Mouse (Mus musculus): ENCODE measurements around the gene Ppara.
"Not testable (repeated sequence)": the region's sequence is repeated elsewhere in the genome, so short reads cannot be mapped to it uniquely, and the experiment has no call there.

The Ppara gene

DNA sequence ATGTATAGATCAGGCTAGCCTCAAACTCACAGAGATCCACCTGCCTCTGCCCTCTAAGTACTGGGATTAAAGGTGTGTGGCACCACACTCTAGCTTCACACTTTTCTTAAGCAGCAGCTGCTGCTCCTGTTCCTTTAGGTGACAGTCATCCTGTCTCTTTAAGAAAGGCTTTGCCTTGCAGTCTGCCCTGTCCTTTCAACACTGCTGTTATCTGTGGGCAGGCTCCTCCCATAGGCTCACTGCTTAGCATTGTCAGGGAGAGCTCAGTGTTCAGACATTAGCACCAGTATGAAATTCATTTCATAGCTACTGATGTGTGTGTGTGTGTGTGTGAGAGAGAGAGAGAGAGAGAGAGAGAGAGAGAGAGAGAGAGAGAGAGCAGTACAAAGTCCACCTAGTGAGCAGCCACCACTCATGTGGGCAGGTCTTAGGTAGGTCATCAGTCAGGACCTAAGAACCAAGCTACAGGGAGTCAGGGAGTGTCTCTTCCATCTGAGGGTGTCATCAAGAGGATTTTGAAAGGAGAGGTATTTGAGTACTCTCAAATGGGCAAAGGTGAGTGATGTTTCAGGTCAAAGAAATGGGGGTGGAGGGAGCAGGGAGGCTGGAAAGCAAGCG, 19.4 kb downstream of the Ppara start:
- in situ Hi-C loops (cut with MboI, MseI), result no loop called here

DNA sequence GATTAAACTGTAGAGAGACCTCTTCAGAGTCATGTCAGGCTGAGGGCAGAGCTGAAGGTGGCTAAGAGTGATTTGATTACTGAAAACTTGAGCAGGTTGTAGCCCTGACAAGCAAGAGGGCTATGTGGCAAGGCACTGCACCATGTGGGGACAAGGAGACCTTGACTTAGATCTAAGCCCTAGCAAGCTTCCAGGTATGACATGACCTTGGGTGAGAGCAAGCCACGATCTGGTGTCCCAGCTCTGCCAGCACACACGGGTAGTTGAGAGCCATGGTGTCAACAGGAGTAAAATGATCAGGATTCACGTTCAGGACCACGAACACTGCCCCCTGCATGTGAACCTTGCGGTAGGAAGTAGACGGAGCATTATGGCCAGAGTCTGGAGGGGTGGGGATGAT, 20.4 kb downstream of the Ppara start:
- in situ Hi-C loops (cut with MboI, MseI), result no loop called here

DNA sequence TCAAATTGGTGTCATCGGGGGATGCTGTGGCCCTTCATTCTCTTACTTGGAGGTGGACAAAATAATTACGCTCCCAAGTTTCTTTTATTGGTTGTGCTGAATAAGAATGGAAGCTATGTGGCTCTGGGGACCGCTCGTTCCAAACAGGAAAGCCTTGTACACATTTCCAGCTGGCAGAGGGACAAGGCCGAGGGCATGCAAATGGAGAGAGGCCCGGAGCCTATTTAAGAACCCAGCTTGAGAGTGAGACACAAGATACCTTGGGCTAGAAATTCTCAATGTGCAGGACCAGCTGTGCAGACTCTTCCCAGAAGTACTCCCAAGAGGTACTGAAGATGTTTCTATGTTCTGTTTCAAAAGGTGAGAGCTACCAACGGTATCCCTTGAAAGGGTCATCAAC, 21.8 kb downstream of the Ppara start:
- in situ Hi-C loops (cut with MboI, MseI), result no loop called here

DNA sequence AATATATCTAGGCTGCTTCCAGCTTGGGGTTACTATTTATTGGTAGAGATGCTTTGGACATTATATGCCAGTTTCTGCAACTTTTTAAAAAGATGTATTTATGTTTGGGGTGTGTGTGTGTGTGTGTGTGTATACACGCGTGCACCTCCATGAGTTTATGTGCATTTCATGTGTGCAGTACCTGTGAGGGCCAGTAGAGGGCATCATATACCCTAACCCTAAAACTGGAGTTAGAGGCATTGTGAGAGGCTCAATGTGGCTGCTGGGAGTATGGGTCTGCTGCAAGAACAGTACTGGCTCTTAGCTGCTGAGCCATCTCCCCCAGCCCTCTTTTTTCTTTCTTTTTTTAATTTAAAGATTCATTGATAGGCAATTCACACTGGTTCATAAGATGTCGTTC, 23.0 kb downstream of the Ppara start:
- in situ Hi-C loops (cut with MboI, MseI), result no loop called here

DNA sequence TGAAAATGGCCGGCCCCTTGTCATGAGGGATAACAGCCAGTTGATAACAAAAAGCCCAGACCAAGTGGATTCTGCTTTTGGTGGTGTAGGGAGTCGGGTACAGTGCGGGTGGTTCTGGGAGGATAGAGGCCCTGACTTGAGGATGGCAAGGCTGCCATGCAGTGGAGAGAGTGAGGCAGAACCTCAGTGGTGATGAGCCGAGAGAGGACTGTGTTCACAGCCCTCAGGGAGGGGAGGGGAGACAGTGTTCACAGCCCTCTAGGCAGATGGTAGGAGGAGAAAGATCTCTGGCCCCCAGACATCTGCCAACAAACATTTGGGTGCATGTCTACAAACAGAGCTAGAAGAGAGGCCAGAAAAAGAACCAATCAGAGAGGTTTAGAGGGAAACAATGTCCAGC, 28.0 kb downstream of the Ppara start:
- in situ Hi-C loops (cut with MboI, MseI), result no loop called here

DNA sequence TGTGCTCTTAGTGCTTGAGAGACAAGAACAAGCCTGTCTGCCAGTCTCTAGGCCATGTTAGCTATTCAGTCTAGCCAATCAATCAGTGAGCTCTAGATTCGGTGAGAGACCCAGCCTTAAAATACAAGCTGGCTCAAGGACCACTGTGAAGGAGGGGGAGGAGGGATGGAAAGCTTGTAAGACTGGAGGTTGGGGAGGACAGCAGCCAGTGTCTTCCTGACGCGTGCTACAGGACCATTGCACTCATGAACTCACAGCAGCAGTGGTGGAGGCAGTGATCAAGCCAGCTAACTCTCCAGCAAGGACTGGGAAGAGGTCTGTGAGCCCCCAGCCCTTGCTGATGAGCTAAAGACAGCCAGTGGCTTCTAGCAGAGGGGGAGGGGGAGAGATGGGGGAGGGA, 30.2 kb downstream of the Ppara start:
- in situ Hi-C loops (cut with MboI, MseI), result no loop called here

DNA sequence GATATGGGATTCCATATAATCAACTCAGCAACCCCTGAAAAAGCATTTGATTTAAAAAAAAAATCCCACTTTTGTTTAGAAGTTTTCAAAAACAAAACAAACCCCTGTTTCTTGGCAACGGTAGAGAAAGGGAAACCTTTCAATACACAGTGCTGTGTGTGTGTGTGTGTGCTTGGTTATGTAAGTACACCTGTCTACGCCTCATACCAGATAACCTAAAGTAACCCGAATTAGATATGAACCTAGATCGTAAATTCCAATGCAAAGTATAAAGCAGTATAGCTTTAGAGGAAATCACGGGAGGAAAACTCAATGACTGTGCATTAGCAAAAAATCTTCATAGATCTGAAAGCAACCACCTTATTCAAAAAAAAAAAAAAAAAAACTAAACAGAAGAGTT, 31.9 kb downstream of the Ppara start:
- in situ Hi-C loops (cut with MboI, MseI), result no loop called here

DNA sequence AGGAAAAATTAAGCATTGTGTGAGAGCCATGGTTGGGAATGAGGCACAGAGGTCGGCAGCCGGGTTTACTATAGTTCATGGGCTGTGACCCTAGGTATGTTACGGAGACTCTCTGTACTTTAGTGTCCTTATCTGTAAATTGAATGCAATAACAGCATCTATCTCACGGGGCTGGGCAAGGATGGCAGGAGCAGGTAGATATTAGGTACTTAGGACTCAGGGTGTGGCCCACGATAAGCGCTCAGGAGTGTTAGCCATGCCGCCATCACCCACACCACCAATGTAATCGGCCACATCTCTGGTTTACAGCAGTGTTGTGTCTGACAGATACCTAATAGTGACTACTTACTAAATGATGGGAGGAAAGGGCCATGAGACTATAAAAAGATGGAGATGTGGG, 34.2 kb downstream of the Ppara start:
- in situ Hi-C loops (cut with MboI, MseI), result no loop called here

DNA sequence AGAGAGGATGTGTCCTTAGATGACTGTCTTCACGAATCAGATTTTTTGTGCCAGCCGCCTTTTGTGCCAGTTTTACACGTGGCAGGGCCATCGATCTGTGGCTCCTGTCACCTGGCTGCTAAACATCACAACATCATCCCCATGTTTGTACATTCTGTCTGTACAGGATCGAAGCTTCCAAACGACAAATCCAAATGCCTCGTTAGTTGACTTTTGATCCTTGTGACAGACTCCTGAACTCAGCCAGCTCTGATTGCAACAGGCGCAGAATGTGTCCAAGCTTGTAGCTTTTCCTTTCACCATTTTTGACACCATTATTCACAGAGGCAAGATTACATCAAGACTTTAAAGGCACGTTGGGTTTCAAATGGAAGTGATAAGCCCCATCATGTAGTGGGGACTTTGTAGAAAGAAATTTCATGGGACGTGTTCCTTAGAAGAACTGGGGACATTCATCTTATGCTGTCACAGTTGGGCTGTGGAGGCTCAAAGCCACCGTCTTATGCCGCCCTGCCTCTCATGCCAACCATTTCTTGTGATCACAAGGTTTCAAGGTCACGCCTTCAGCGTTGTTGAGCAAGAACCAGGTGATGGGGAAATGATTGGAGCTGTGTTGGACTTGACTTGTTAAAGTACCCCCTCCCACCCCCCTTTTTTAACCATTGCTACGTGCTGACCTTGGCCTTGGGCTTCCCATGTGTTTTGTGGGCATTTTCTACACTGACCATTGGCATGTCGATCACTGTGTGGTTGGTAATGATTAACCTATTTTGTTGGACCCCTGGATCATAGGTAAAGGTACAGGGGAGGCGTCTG, 36.7 kb downstream of the Ppara start:
- in situ Hi-C loops (cut with MboI, MseI), result no loop called here

DNA sequence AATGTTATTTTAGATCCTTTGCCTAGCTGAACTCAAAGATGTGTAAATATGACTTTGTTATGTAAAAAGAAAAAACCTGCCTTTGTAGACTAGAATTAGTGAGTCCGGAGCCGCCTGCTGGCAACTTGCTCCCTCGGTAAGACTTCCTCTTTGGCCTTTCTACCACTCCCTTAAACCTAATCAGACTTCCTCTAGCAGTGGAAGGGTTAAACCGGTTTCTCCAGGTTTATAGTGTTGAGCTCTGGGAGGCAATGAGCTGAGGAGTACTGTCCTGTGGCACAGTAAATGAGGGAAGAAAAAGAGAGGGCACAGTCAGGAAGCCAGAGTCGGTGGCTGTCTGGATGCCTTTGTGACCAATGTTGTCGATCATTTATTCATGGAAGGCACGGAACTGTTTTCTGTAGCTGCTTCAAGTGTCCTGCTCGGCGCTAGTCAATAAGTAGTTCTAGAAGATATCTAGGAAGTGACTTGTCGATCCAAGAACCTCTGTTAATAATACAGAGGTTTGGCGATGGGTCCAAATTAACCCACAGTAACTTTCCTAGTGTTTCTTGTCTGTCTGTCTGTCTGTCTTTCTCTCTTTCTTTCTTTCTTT, 37.5 kb downstream of the Ppara start:
- in situ Hi-C loops (cut with MboI, MseI), result no loop called here

DNA sequence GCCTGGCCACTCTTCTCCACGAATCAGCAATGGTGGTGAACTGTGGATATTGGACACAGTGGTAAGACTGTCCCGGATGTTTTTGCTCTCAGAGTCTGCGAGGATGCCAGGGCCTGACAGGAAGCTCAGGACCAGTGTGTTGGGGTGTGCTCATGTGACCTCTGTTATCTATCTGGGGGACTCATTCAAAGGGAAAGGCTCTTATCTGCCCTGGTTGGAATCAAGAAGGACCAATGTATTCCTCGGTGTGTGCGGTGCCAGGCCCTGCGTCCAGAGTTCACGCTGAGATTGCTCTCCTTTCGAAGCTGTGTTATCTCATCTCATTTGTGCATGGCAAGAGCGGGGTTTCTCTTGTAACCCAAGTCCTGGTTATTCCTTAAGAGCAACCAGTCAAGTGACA, 39.6 kb downstream of the Ppara start:
- in situ Hi-C loops (cut with MboI, MseI), result no loop called here

DNA sequence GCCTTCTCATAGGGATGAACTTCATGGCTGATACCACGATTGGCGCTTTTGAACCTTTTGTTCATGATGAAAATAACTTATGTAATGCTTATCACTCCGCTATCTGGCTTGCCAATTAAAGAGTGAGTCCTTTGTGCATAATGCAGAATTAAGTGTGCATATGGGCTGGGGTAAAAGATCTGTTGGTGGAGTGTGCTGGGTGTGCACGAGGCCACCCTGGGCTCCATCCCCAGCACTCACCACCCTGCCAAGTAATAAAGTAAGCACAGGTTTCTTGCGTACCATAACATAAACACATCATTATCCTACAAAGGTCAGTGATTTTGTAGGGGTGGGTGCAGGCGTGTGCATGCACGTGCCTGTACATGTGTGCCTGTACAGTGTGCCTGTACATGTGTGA, 40.2 kb downstream of the Ppara start:
- in situ Hi-C loops (cut with MboI, MseI), result no loop called here

DNA sequence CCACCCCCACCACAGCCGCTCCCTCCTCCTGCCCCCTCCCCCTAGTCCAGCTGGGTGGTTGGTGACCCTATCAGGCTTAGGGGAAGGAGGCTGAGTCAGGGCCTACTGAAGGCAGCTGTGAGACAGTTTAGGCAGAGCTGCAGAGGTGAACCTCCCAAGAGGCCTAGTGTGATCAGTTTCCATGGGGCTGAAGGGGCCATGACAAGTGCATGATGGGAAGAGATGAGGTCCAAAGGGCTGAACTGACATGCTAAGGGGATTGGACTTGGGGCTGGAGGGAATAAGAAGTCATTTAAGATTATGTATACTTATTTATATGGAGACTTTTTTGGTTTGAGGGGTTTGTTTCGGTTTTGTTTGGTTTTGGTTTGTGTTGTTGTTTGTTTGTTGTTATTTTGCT, 41.5 kb downstream of the Ppara start:
- in situ Hi-C loops (cut with MboI, MseI), result no loop called here

DNA sequence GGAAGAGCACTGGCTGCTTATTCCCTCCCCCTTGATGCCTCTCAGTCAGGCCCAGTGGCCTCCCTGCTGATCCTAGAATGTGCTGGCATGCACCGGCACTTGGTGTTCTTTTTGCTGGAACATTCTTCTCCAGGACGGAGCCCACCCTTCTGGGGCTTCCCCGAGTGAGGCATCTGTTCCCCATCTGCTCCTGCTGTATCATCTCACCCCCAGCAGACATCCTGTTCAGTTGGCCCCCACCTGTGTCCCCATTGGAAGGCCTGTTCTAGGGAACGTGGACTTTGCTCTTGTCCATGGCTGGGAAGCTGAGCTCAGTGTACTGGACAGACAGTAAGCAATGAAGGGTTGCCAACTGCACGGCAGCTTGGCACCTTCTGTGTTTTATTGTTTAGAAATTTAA, 42.0 kb downstream of the Ppara start:
- in situ Hi-C loops (cut with MboI, MseI), result no loop called here

DNA sequence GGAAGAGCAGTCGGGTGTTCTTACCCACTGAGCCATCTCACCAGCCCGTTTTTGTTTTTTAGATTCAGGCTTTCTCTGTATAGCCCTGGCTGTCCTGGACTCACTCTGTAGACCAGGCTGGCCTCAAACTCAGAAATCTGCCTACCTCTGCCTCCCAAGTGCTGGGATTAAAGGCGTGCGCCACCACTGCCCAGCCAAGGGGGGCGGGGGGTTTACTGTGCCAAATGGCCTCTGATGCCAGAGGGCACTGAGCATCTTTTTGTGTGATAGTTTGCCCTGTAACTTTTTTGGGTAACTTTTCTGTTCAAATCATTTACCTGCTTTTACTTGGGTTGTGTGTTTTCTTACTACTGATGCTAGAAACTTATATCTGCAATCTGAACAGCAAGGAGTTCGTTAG, 44.1 kb downstream of the Ppara start:
- in situ Hi-C loops (cut with MboI, MseI), result not testable (repeated sequence)

DNA sequence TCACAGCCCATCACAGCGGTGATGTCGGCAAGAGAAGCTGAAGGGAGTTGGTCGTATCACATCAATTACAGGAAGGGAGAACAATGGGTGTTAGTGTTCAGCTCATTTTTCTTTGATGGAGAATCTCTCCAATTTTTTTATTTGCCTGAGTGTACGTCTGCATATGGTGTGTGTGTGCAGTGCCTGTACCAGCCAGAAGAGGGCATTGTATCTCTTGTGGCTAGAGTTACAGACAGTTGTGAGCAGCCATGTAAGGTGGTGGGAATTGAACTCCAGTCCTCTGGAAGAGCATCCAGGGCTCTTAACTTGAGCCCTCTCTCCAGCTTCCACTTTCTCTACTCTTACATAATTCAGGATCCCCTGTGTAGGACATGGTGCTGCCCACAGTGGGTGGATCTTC, 48.4 kb downstream of the Ppara start:
- in situ Hi-C loops (cut with MboI, MseI), result no loop called here

DNA sequence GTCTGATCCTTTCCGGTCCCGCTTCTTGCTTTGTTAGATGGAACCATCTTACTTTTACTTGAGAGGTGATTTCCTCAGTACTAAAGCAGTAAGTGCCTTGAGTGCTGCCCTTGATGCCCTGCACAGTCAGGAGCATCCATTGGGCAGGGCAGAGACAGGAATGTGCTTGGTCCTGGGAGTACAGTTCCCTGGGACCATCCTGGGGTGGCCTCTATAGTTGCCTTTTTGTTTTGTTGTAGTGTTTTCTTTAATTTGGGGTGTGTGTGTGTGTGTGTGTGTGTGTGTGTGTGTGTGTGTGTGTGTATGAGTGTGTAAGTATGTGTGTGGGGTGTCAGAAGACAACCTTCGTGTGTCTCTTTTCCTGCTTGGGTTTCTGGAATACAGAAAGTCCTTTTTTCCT, 49.6 kb downstream of the Ppara start:
- in situ Hi-C loops (cut with MboI, MseI), result no loop called here

DNA sequence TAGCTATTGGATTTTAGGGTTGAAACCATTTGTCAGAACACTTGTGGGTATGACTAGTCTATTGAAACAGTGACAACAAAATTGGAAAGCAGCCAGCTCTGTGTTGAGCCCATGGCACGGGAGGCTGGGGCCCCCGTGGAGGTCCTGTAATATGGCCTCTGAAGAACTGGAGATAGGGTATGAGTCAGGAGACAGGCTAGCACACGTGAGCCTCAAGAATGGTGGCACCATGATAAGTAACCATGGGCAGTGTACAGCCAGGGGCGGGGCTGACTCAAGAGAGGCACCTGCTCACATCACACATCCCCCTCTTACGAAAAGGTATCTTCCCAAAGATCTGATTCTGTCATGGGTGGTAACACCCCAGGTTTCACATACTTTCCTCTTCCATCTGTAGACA, 51.9 kb downstream of the Ppara start:
- in situ Hi-C loops (cut with MboI, MseI), result no loop called here

DNA sequence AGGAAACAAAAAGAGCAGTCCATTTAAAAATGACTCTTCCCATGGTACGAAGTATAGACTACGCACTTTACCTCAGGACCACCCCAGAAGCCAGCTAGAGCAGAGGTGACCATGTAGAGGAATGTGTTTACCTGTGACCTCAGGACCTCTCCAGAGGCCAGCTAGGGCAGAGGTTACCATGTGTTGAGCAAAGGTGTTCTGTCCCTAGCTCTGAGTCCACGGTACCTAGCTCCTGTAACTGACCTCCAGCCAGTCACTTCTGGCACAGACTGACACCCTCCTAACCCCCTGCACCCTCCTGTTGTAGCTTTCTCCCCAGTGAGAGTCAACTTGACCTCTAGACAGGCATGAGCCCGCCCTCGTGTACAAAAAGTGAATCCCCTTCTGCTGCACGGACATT, 52.7 kb downstream of the Ppara start:
- in situ Hi-C loops (cut with MboI, MseI), result no loop called here

DNA sequence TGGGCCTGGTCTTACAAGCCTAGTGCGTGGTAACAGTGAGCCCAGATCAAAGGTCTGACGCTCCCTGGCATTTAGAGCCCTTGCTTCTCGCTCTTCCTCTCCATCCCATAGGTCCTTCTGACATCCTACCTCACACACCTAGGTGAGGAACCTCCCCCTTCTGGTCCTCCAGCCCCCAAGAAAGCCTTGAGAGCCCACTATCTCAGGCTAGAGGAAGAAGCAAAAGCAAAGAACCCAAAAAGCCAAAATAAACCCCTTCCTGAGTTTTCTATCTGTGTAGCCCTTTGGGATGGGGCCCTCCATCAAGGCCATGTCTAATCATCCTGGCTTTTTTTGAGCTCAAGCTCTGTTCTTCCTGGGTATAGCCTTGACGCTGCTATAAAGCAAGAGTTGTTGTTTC, 53.3 kb downstream of the Ppara start:
- in situ Hi-C loops (cut with MboI, MseI), result no loop called here

DNA sequence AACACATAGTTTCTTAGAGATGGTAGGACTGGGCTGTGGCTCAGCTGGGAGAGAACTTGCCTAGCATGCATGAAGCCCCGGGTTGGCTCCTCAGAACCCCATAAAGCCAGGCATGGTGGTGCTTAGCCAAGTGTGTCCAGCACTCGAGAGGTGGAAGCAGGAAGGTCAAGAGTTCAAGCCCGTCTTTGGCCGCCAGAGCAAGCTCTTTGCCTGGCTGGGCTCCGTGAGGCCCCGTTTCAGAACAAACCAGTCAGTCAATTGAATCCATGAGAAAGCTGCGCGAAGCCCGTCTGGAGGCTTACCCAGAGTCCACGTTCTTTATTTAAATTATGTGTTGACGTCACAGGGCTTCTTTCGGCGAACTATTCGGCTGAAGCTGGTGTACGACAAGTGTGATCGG, 53.9 kb downstream of the Ppara start:
- in situ Hi-C loops (cut with MboI, MseI), result no loop called here

DNA sequence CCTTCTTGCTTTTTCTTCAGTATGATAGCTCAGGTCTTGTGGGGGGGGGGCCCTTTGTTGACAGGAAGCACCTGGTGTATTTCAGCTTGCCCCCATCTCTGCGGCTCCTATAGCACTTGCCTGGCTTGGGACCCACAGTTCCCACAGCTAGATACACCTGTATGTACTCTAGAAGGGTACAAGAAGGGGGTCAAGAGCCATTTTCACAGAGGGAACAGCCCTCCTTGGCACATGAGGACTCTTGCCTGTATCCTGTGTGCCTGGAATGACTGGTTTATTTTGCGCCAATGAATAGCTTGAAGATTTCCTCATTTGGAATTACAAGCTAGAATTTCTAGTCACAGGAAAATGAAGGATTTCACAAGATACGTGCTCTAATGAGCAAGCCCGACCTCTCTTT, 56.7 kb downstream of the Ppara start:
- in situ Hi-C loops (cut with MboI, MseI), result no loop called here

DNA sequence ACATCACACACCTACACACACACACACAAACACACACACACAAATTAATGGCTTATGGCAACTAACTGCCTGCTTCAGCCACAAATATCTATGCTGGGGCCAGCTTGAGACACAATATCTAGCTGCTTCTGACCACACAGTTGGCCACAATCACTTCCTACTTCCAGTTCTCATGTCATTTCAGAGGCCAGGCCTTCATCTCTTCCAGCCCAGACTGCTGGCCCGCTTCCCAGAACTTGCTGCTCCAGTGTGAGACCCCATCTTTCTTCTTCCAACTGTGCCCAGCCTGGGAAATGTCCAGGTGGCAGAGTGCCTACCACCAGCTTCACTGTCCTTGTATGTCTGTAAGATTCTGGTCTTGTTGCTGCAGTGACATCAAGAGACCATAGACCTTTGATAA, 58.0 kb downstream of the Ppara start:
- in situ Hi-C loops (cut with MboI, MseI), result no loop called here

All from regulatory T cell (primary cell).